Mouse (Mus musculus) B cell, adult 62 days (primary cell): Measurements from ENCODE around the gene Heyl. TPM values are rescaled to one million over a fixed set of nuclear protein-coding genes. Genes with fewer than 3 reads are reported as not detected.

Experiments
- total RNA-seq: library from RNA; stranded (reverse); gene quantifications from 4 replicates; pipeline ENCODE4 v1.2.4, GENCODE M21; 2023

Heyl gene
- total RNA-seq, result 0.19 to 1.3 TPM (median 1.00 TPM) in 4 replicates

DNA sequence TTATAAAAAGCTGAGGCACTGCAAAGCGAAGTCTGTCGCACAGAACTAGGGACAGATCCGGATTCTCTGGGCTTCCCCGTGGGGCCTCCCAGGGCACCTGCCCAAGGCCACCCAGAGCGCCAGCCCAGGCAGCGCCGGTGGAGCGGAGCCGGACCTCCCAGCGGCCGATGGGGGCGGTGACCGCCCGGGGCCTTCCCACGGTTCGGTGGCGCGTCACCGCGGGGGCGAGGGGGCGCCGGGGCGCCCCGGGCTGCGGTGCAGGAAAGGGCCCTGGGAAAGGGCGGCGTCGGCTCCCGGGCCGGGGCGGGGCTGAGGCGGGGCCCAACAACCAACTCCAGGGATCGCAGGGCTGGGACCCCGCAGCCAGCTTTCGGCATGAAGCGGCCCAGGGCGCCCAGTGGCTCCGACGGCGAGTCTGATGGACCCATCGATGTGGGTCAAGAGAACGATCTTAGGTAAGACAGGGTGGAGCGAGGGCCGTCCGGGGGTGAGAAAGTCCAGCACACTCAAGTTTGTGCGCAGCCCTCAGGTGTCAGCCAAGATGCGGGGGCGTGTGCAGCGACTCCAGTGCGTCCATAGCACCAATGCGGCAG, at the start of gene Heyl:
Heyl (plus strand) TSS at position 65 of the 593 bp plus-strand sequence.

DNA sequence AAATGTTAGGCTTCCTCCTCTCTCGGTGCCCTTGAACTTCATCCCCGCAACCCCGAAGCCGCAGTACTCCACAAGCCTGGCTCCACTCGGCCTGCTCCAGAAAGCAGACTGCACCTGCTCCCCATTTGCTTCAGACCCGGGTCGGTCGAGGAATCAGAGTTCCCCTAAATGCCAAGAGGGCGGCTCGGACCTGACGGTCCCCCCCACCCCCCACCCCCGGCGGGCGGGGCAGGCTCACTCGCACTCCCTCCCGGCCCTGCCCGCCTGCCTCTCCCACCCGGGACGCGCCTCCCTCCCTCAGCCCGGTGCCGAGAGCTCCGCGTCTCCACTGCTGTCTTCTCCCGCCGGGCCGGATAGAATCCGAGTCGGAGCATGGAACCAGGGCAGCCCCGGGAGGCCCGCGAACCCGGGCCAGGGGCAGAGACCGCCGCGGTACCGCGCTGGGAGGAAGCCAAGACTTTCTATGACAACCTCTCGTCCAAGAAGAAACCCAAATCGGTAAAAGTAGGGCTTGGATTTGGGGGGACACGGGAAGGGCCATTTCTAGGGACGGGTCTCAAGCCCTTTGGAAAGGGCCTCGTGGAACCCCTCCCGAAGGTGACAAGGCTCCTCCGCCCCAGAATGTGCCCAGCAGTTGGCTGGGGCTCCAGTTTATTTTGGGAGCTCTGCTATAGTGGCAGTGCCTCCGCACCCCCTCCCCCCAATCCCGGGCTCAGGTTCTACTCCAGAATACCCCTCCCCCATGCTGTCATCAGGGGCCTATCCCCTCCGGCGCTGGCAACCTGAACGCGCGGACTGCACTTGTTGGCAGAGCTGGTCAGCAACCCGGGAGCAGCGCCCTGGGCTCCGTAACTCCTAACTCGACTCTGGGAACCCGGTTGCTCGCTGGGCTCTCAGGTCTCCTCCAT, 31.9 kb upstream of the Heyl start, which contains the start of gene Nt5c1a:
Nt5c1a (plus strand) TSS at position 319 of the 908 bp plus-strand sequence.

DNA sequence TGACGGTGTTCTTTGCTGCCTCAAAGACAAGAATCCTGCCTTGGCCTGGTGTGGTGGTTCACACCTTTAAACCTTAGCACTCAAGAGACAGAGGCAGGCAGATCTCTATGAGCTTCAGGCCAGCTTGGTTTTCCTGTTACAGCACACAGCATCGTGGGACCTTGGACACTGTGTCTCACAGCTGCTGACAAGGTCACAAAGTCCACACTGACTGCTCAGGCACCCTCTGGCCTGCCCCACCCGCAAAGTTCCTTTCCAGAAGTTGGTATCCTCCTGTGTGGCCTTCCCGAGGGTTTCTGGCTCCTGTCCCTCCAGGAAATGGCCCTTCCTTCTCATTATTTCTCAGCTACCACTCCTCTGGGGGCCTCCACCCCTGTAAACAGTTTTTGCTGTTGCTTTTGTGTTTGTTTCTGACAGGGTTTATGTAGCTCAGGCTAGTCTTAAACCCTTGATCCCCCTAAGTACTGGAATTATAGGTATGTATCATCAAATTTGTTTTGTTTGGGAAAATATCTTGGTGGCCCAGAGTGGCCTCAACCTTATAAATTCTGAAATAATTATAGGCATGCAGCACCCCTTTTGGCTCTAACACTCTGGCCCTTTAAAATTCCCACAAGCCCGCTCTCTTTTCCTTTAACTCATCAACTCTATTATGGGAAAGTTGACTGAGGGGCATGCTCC, 28.5 kb downstream of the Heyl start, which contains the start of gene Pabpc4:
Pabpc4 (plus strand) TSS at position 631 of the 681 bp plus-strand sequence.

Other genes starting within 250 kb of the Heyl start
- gene Mycl, start 237.9 kb upstream of the Heyl start, total RNA-seq, result 1.0 to 2.2 TPM (median 1.3 TPM) in 4 replicates
- 20.5 to 22.7 TPM (median 22.0 TPM) in 4 replicates for gene Trit1, start 217.0 kb upstream of the Heyl start, total RNA-seq
- gene Bmp8b, start 128.4 kb upstream of the Heyl start, total RNA-seq, result not detected in 4 replicates
- not detected in 4 replicates for gene Oxct2b, start 117.3 kb upstream of the Heyl start, total RNA-seq
- gene Ppie, start 93.6 kb upstream of the Heyl start, total RNA-seq, result 46.1 to 65.5 TPM (median 56.1 TPM) in 4 replicates
- 0.22 to 0.33 TPM (median 0.26 TPM) in 3 of 4 replicates, not detected in the other for gene Hpcal4, start 50.3 kb upstream of the Heyl start, total RNA-seq
- gene Nt5c1a, start 32.1 kb upstream of the Heyl start, total RNA-seq, result not detected in 4 replicates
- gene Pabpc4, start 28.8 kb downstream of the Heyl start, total RNA-seq, result 113 to 131 TPM (median 125 TPM) in 4 replicates
- 0.67 TPM in 1 of 4 replicates, not detected in the others for gene Oxct2a, start 90.1 kb downstream of the Heyl start, total RNA-seq
- gene Bmp8a, start 109.7 kb downstream of the Heyl start, total RNA-seq, result 0.30 to 0.61 TPM in 2 of 4 replicates, not detected in the others